Mouse (Mus musculus) thymus, adult 2 months (tissue): ENCODE data around the gene Olfr1023.

ENCODE experiments used
- CTCF ChIP-seq: fragments of 200-500 bp; IDR thresholded peaks from 2 replicates; pipeline ENCODE4 v1.5.1; 2012; ENCODE audit warnings: mild to moderate bottlenecking, control low read depth, low read length, moderate library complexity, borderline replicate concordance; ENCODE audit not compliant: control insufficient read depth, poor library complexity, insufficient read depth; ENCODE audit errors: extremely low read depth
- POLR2A ChIP-seq: fragments of 200-500 bp; IDR thresholded peaks from 2 replicates; pipeline ENCODE4 v1.6.1; 2012; ENCODE audit warnings: mild to moderate bottlenecking, low read length, control low read depth, moderate library complexity; ENCODE audit not compliant: control insufficient read depth, poor library complexity, insufficient read depth; ENCODE audit errors: extremely low read depth

DNA sequence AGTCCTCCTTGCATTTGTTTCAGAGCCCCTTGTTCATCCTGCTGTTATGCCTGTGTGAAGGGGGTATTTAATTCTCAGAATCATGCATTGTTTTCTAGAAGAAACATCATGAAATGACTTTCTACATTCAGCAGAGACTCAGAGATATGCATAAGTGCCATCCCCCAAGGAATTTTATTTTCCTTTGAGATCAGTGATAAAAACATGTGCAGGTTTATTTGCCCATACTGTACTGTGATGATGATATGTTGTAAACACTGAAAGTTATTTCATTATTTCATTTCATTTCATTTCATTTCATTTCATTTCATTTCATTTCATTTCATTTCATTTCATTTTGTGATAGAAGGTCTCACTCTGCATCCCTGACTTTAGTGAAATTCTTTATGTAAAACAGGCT lies 40.1 kb upstream of the Olfr1023 start, which contains the start of gene Olfr1019:
- TF ChIP-seq CTCF (no peak), POLR2A (no peak)
